Mouse (Mus musculus) hindbrain, embryonic 12.5 days (tissue): Measurements from ENCODE around the gene Casc1. TPM values are rescaled to one million over a fixed set of nuclear protein-coding genes. Genes with fewer than 3 reads are reported as not detected.

Experiments
- ATAC-seq: fragments of 200-750 bp; cut with Nextera tagmentation; 2 replicates; pipeline ENCODE4 v1.8.0; 2017; ENCODE audit warnings: moderate TSS enrichment; ENCODE audit not compliant: low FRiP score
- H3K27ac ChIP-seq: fragments of 300-500 bp; sonication (generic); 2 replicates; pipeline ENCODE4 v1.5.1; 2016; ENCODE audit warnings: mild to moderate bottlenecking
- H3K27me3 ChIP-seq: fragments of 300-500 bp; sonication (generic); 2 replicates; pipeline ENCODE4 v1.6.1; 2016; ENCODE audit warnings: mild to moderate bottlenecking
- H3K36me3 ChIP-seq: fragments of 300-500 bp; sonication (generic); 2 replicates; pipeline ENCODE4 v1.6.1; 2016; ENCODE audit warnings: mild to moderate bottlenecking
- H3K4me1 ChIP-seq: fragments of 300-500 bp; sonication (generic); 2 replicates; pipeline ENCODE4 v1.6.1; 2016
- H3K4me2 ChIP-seq: fragments of 300-500 bp; sonication (generic); replicated peaks from 2 replicates; pipeline ENCODE4 v1.6.1; 2016; ENCODE audit warnings: mild to moderate bottlenecking
- H3K4me3 ChIP-seq: fragments of 300-500 bp; sonication (generic); 2 replicates; pipeline ENCODE4 v1.5.1; 2016; ENCODE audit warnings: mild to moderate bottlenecking
- H3K9ac ChIP-seq: fragments of 300-500 bp; sonication (generic); 2 replicates; pipeline ENCODE4 v1.6.1; 2016; ENCODE audit warnings: mild to moderate bottlenecking, moderate library complexity
- H3K9me3 ChIP-seq: fragments of 300-500 bp; sonication (generic); replicated peaks from 2 replicates; pipeline ENCODE4 v1.6.1; 2016; ENCODE audit warnings: mild to moderate bottlenecking
- WGBS: fragments of 180-500 bp; shearing (Covaris S2); methylation state at CpG from one replicate; pipeline ENCODE4 v1.1.7; 2016; 5-methylcytosine and 5-hydroxymethylcytosine counted together
- polyA plus RNA-seq: library from polyadenylated mRNA; unstranded; fragments of >200 nt; fragmentation: Nextera tagmentation; extraction: Ambion mirVana; gene quantifications from 2 replicates; pipeline ENCODE4 v1.2.1, GENCODE M21; 2016

The Casc1 gene
- polyA plus RNA-seq, 1 experiment from 2014 or later, result 1.7 TPM

- H3K27me3 ChIP-seq, result no peaks in the 10 kb centered on the region
- H3K4me1 ChIP-seq, result no peaks in the 10 kb centered on the region
- H3K27ac ChIP-seq, result no peak overlapping the region
- H3K4me2 ChIP-seq, result no peak overlapping the region
- no peak overlapping the region for H3K9ac ChIP-seq
- H3K9me3 ChIP-seq, result 0 out of 2 replicates have a peak, but pooled peaks cover 7% of the 10 kb centered on the region
- H3K36me3 ChIP-seq, result no peaks in the 10 kb centered on the region
- no peak for ATAC-seq
- WGBS, result 85% methylated on average over 11 of the region's 11 CpGs
- no peak overlapping the region for H3K4me3 ChIP-seq
Observed at GRCm38 (mm10) chr6:145193446-145193845, 17.4 kb downstream of the Casc1 start.

- no peak overlapping the region for H3K9ac ChIP-seq
- no peaks in the 10 kb centered on the region for H3K36me3 ChIP-seq
- H3K4me1 ChIP-seq, result no peaks in the 10 kb centered on the region
- WGBS, result 90% methylated on average over 3 of the region's 3 CpGs
- H3K27me3 ChIP-seq, result no peaks in the 10 kb centered on the region
- H3K27ac ChIP-seq, result no peak overlapping the region
- 0 out of 2 replicates have a peak, but pooled peaks cover 6% of the 10 kb centered on the region for H3K9me3 ChIP-seq
- ATAC-seq, result no peak
- H3K4me2 ChIP-seq, result no peak overlapping the region
- H3K4me3 ChIP-seq, result no peak overlapping the region
Observed at GRCm38 (mm10) chr6:145193038-145193437, 17.8 kb downstream of the Casc1 start.

- peak; percentile 75 for ATAC-seq
- Histone ChIP-seq H3K4me3 (peak overlapping the region; percentile 9; the same call in 1 of the 2 replicates), H3K36me3 (no peaks in the 10 kb centered on the region), H3K27me3 (no peaks in the 10 kb centered on the region), H3K27ac (no peak overlapping the region), H3K4me2 (peak overlapping the region; percentile 40), H3K9me3 (no peaks in the 10 kb centered on the region), H3K9ac (no peak overlapping the region), H3K4me1 (no peaks in the 10 kb centered on the region)
- 60% methylated on average over 27 of the region's 27 CpGs for WGBS
Observed at GRCm38 (mm10) chr6:145187093-145188088, 23.4 kb downstream of the Casc1 start.

GRCm38 (mm10) chr6:145186096-145186495 lies 24.7 kb downstream of the Casc1 start:
- Histone ChIP-seq H3K27ac (no peak overlapping the region), H3K9ac (no peak overlapping the region), H3K36me3 (no peaks in the 10 kb centered on the region), H3K4me2 (no peak overlapping the region), H3K4me3 (no peak overlapping the region), H3K4me1 (no peaks in the 10 kb centered on the region), H3K9me3 (no peaks in the 10 kb centered on the region), H3K27me3 (no peaks in the 10 kb centered on the region)
- 93% methylated on average over 1 of the region's 1 CpGs for WGBS
- ATAC-seq, result no peak

- 76% methylated on average over 8 of the region's 8 CpGs for WGBS
- no peak for ATAC-seq
- H3K27ac ChIP-seq, result no peak overlapping the region
Observed at GRCm38 (mm10) chr6:145182044-145182443, 28.8 kb downstream of the Casc1 start.

GRCm38 (mm10) chr6:145179665-145180064 lies 31.1 kb downstream of the Casc1 start:
- H3K27ac ChIP-seq, result no peak overlapping the region
- peaks cover 8% of the 10 kb centered on the region; the same call in 1 of the 2 replicates for H3K4me1 ChIP-seq
- 18% methylated on average over 6 of the region's 6 CpGs for WGBS
- H3K27me3 ChIP-seq, result peaks cover 17% of the 10 kb centered on the region; the same call in 1 of the 2 replicates
- H3K9ac ChIP-seq, result no peak overlapping the region
- no peak for ATAC-seq
- H3K4me2 ChIP-seq, result no peak overlapping the region
- no peaks in the 10 kb centered on the region for H3K36me3 ChIP-seq
- H3K4me3 ChIP-seq, result no peak overlapping the region
- H3K9me3 ChIP-seq, result no peaks in the 10 kb centered on the region

More at GRCm38 (mm10) chr6:145182044-145182443, 28.8 kb downstream of the Casc1 start:
- no peak overlapping the region for H3K4me2 ChIP-seq
- H3K9me3 ChIP-seq, result no peaks in the 10 kb centered on the region
- H3K27me3 ChIP-seq, result 0 out of 2 replicates have a peak, but pooled peaks cover 3% of the 10 kb centered on the region
- H3K9ac ChIP-seq, result no peak overlapping the region
- H3K36me3 ChIP-seq, result no peaks in the 10 kb centered on the region
- no peaks in the 10 kb centered on the region for H3K4me1 ChIP-seq
- no peak overlapping the region for H3K4me3 ChIP-seq

- Histone ChIP-seq H3K27ac (no peak overlapping the region), H3K9me3 (no peaks in the 10 kb centered on the region), H3K27me3 (peaks cover 26% of the 10 kb centered on the region; the same call in 1 of the 2 replicates), H3K4me2 (no peak overlapping the region), H3K36me3 (no peaks in the 10 kb centered on the region), H3K4me1 (peaks cover 20% of the 10 kb centered on the region), H3K9ac (no peak overlapping the region), H3K4me3 (no peak overlapping the region)
- no peak for ATAC-seq
- WGBS, result 52% methylated on average over 10 of the region's 10 CpGs
Observed at GRCm38 (mm10) chr6:145176474-145176873, 34.3 kb downstream of the Casc1 start.

- no peak for ATAC-seq
- no peak overlapping the region for H3K4me3 ChIP-seq
- H3K9ac ChIP-seq, result no peak overlapping the region
- WGBS, result 40% methylated on average over 9 of the region's 9 CpGs
- no peaks in the 10 kb centered on the region for H3K36me3 ChIP-seq
- no peak overlapping the region for H3K27ac ChIP-seq
- no peaks in the 10 kb centered on the region for H3K9me3 ChIP-seq
- H3K4me2 ChIP-seq, result no peak overlapping the region
- H3K4me1 ChIP-seq, result peaks cover 20% of the 10 kb centered on the region
- H3K27me3 ChIP-seq, result peaks cover 26% of the 10 kb centered on the region; the same call in 1 of the 2 replicates
Observed at GRCm38 (mm10) chr6:145175571-145175981, 35.2 kb downstream of the Casc1 start.

GRCm38 (mm10) chr6:145173781-145174191 lies 37.0 kb downstream of the Casc1 start:
- Histone ChIP-seq H3K4me2 (peak overlapping the region; percentile 24), H3K36me3 (no peaks in the 10 kb centered on the region), H3K27me3 (peaks cover 26% of the 10 kb centered on the region; the same call in 1 of the 2 replicates), H3K4me3 (no peak overlapping the region), H3K9me3 (no peaks in the 10 kb centered on the region), H3K4me1 (peaks cover 20% of the 10 kb centered on the region), H3K27ac (no peak overlapping the region), H3K9ac (no peak overlapping the region)
- peak; percentile 85 for ATAC-seq
- WGBS, result 4% methylated on average over 10 of the region's 11 CpGs

GRCm38 (mm10) chr6:145171892-145172606 lies 38.8 kb downstream of the Casc1 start:
- Histone ChIP-seq H3K27ac (no peak overlapping the region), H3K36me3 (no peaks in the 10 kb centered on the region), H3K9ac (no peak overlapping the region), H3K4me1 (peaks cover 20% of the 10 kb centered on the region), H3K27me3 (peaks cover 23% of the 10 kb centered on the region; the same call in 1 of the 2 replicates), H3K4me3 (no peak overlapping the region), H3K9me3 (no peaks in the 10 kb centered on the region), H3K4me2 (no peak overlapping the region)
- ATAC-seq, result no peak
- WGBS, result 80% methylated on average over 14 of the region's 14 CpGs

- no peak for ATAC-seq
- no peak overlapping the region for H3K9ac ChIP-seq
- no peaks in the 10 kb centered on the region for H3K4me1 ChIP-seq
- no peaks in the 10 kb centered on the region for H3K9me3 ChIP-seq
- no peak overlapping the region for H3K27ac ChIP-seq
- H3K36me3 ChIP-seq, result no peaks in the 10 kb centered on the region
- H3K27me3 ChIP-seq, result no peaks in the 10 kb centered on the region
- H3K4me3 ChIP-seq, result no peak overlapping the region
- no peak overlapping the region for H3K4me2 ChIP-seq
- WGBS, result 62% methylated on average over 5 of the region's 5 CpGs
Observed at GRCm38 (mm10) chr6:145160581-145160980, 50.2 kb downstream of the Casc1 start.

- no peak overlapping the region for H3K9ac ChIP-seq
Observed at GRCm38 (mm10) chr6:145158619-145159018, 52.2 kb downstream of the Casc1 start.

More at GRCm38 (mm10) chr6:145158619-145159018, 52.2 kb downstream of the Casc1 start:
- ATAC-seq, result no peak
- Histone ChIP-seq H3K4me1 (no peaks in the 10 kb centered on the region), H3K4me2 (no peak overlapping the region), H3K36me3 (no peaks in the 10 kb centered on the region), H3K27me3 (no peaks in the 10 kb centered on the region), H3K27ac (no peak overlapping the region), H3K9me3 (no peaks in the 10 kb centered on the region), H3K4me3 (no peak overlapping the region)
- 72% methylated on average over 4 of the region's 4 CpGs for WGBS
